Mouse (Mus musculus) inflammation-experienced regulatory T-cells, adult 16 weeks (primary cell): Measurements from ENCODE around the gene Il15. TPM values are rescaled to one million over a fixed set of nuclear protein-coding genes. Genes with fewer than 3 reads are reported as not detected.

ENCODE experiments used
- polyA plus RNA-seq: library from polyadenylated mRNA; unstranded; fragments of 100-300 nt; shearing (Covaris generic); gene quantifications from one replicate; pipeline ENCODE4 v1.2.1, GENCODE M21; 2017

The Il15 gene
- polyA plus RNA-seq: 2.1 TPM

DNA sequence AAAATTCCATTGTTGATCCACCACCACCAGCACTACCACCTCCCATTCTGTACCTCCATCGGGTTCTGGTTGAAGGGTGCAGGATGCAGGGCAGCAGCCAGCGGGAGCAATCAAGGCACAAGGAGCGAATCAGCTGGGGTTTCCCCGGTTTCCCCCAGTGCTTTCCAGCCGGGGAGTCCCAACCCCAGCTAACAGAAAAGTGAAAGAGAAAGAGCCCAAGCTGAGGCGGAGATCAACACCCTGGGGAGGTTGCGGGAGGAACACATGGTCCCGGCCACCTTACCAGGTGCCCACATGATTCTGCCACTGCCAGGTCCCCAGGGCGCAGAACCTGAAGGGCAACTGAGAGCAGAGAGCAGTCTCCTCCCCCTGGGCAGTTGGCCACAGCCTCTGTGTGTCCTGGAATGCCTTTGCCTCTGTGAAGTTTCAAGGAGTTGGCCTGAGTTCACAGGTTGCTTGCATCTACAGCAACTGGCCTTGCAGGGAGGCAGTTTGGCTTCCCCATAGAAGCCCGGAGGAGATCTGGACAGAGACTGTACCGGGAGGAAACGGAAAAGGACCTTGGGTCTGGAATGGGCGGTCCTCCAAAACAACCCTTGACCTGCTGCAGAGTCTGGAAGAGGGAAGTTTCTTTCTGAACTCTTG is at the start of gene Il15:
Gene Il15 (minus strand): TSS at position 537 of the 645 bp plus-strand sequence.

